Mouse (Mus musculus): Measurements from ENCODE around the gene Luc7l2.

- TF ChIP-seq CTCF (IDR thresholded peaks at IDR 0.05; ENCODE audit: low read depth) = no peak
- no peak for TF ChIP-seq EP300 (optimal IDR thresholded peaks at IDR 0.05)
Measured at GRCm38 (mm10) chr6:38532500-38533420, 18.4 kb upstream of the Luc7l2 start.
